Mouse (Mus musculus) kidney, embryonic 16.5 days (tissue): Measurements from ENCODE around the gene Pard3b. TPM values are rescaled to one million over a fixed set of nuclear protein-coding genes. Genes with fewer than 3 reads are reported as not detected.

Experiments
- ATAC-seq: fragments of 200-750 bp; cut with Nextera tagmentation; 2 replicates; pipeline ENCODE4 v1.8.0; 2017; ENCODE audit warnings: moderate TSS enrichment; ENCODE audit not compliant: low FRiP score, low TSS enrichment
- H3K27ac ChIP-seq: fragments of 300-500 bp; sonication (generic); 2 replicates; pipeline ENCODE4 v1.5.1; 2014; ENCODE audit warnings: low read length
- H3K27me3 ChIP-seq: fragments of 300-500 bp; sonication (generic); 2 replicates; pipeline ENCODE4 v1.6.1; 2014; ENCODE audit warnings: low read length, control low read depth, mixed read lengths; ENCODE audit not compliant: insufficient read depth
- H3K36me3 ChIP-seq: fragments of 300-500 bp; sonication (generic); 2 replicates; pipeline ENCODE4 v1.6.1; 2014; ENCODE audit warnings: low read length, control low read depth, mixed read lengths; ENCODE audit not compliant: insufficient read depth
- H3K4me1 ChIP-seq: fragments of 300-500 bp; sonication (generic); 2 replicates; pipeline ENCODE4 v1.6.1; 2014; ENCODE audit warnings: low read length, control low read depth, mixed read lengths; ENCODE audit not compliant: insufficient read depth
- H3K4me2 ChIP-seq: fragments of 300-500 bp; sonication (generic); replicated peaks from 2 replicates; pipeline ENCODE4 v1.6.1; 2014; ENCODE audit warnings: low read depth, low read length
- H3K4me3 ChIP-seq: fragments of 300-500 bp; sonication (generic); 2 replicates; pipeline ENCODE4 v1.5.1; 2014; ENCODE audit warnings: mild to moderate bottlenecking, low read length
- H3K9ac ChIP-seq: fragments of 300-500 bp; sonication (generic); replicated peaks from 2 replicates; pipeline ENCODE4 v1.6.1; 2014; ENCODE audit warnings: low read length
- H3K9me3 ChIP-seq: fragments of 300-500 bp; sonication (generic); 2 replicates; pipeline ENCODE4 v1.6.1; 2016; ENCODE audit warnings: low read length, control low read depth
- WGBS: fragments of 180-500 bp; shearing (Covaris S2); extraction: QIAGEN DNeasy Blood & Tissue Kit; methylation state at CpG from one replicate; pipeline ENCODE4 v1.1.7; 2014; 5-methylcytosine and 5-hydroxymethylcytosine counted together
- polyA plus RNA-seq: library from polyadenylated mRNA; unstranded; fragments of >200 nt; fragmentation: Nextera tagmentation; extraction: Ambion mirVana; gene quantifications from 2 replicates; pipeline ENCODE4 v1.2.1, GENCODE M21; 2015

Gene Pard3b
- polyA plus RNA-seq, 1 experiment from 2014 or later: 17.6 TPM

GRCm38 (mm10) chr1:61657760-61658159, 19.1 kb downstream of the Pard3b start:
- no peak overlapping the region for H3K27ac ChIP-seq
- no peak for ATAC-seq
- H3K9ac ChIP-seq: no peak overlapping the region
- no peaks in the 10 kb centered on the region for H3K4me1 ChIP-seq
- WGBS: 83% methylated on average over 3 of the region's 3 CpGs
- no peak overlapping the region for H3K4me2 ChIP-seq
- H3K36me3 ChIP-seq: no peaks in the 10 kb centered on the region
- H3K27me3 ChIP-seq: no peaks in the 10 kb centered on the region
- no peak overlapping the region for H3K4me3 ChIP-seq
- no peaks in the 10 kb centered on the region for H3K9me3 ChIP-seq

GRCm38 (mm10) chr1:61659931-61660330, 21.3 kb downstream of the Pard3b start:
- Histone ChIP-seq H3K9me3 (no peaks in the 10 kb centered on the region), H3K4me2 (no peak overlapping the region), H3K27me3 (no peaks in the 10 kb centered on the region), H3K9ac (no peak overlapping the region), H3K4me1 (no peaks in the 10 kb centered on the region), H3K4me3 (no peak overlapping the region), H3K27ac (no peak overlapping the region), H3K36me3 (no peaks in the 10 kb centered on the region)
- ATAC-seq: no peak
- WGBS: 89% methylated on average over 3 of the region's 3 CpGs

DNA sequence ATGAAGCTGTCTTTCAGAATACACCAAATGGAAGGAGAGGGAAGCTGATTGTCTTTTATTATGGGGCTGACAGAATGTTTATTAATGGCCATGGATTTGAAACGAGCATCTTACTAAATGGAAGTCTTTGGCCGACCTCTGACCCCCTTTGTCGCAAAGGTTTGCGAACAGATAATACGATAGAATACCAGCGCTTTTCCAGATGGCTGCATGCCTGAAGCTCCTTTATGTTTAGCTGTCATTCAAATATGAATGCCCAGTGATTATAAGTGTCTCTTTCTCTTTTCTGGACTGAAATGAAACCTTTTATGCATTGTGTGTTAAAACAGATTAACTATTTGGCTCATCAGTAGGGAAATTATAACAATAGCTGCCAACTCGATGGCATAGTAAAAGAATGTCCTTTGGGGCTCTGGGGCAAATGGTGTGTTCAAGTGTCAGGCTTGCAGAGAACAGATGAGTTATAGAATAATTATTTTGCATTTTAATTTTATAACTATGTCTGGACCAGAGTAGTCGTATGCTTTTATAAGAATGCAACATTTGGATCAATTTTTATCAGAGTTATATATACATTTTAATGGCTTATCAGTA, 46.7 kb downstream of the Pard3b start:
- no peaks in the 10 kb centered on the region for H3K36me3 ChIP-seq
- no peak for ATAC-seq
- H3K4me1 ChIP-seq: no peaks in the 10 kb centered on the region
- H3K4me3 ChIP-seq: no peak overlapping the region
- no peak overlapping the region for H3K9ac ChIP-seq
- H3K4me2 ChIP-seq: no peak overlapping the region
- no peak overlapping the region for H3K27ac ChIP-seq
- no peaks in the 10 kb centered on the region for H3K9me3 ChIP-seq
- 68% methylated on average over 8 of the region's 8 CpGs for WGBS
- no peaks in the 10 kb centered on the region for H3K27me3 ChIP-seq

- WGBS: 81% methylated on average over 1 of the region's 1 CpGs
- H3K4me2 ChIP-seq: no peak overlapping the region
- H3K4me3 ChIP-seq: no peak overlapping the region
- H3K27ac ChIP-seq: no peak overlapping the region
- H3K36me3 ChIP-seq: no peaks in the 10 kb centered on the region
- H3K4me1 ChIP-seq: no peaks in the 10 kb centered on the region
- H3K9me3 ChIP-seq: no peaks in the 10 kb centered on the region
- no peaks in the 10 kb centered on the region for H3K27me3 ChIP-seq
- no peak for ATAC-seq
- H3K9ac ChIP-seq: no peak overlapping the region
These were observed 47.3 kb downstream of the Pard3b start for GRCm38 (mm10) chr1:61685921-61686320.

- Histone ChIP-seq H3K36me3 (no peaks in the 10 kb centered on the region), H3K4me1 (no peaks in the 10 kb centered on the region), H3K27me3 (no peaks in the 10 kb centered on the region), H3K9ac (no peak overlapping the region), H3K27ac (no peak overlapping the region), H3K4me3 (no peak overlapping the region), H3K9me3 (no peaks in the 10 kb centered on the region), H3K4me2 (no peak overlapping the region)
- WGBS: 80% methylated on average over 3 of the region's 3 CpGs
- ATAC-seq: no peak
These were observed 49.7 kb downstream of the Pard3b start for GRCm38 (mm10) chr1:61688301-61688700.

- ATAC-seq: no peak
- no peaks in the 10 kb centered on the region for H3K27me3 ChIP-seq
- no peaks in the 10 kb centered on the region for H3K4me1 ChIP-seq
- WGBS: 68% methylated on average over 10 of the region's 10 CpGs
- no peak overlapping the region for H3K9ac ChIP-seq
- H3K4me3 ChIP-seq: no peak overlapping the region
- no peak overlapping the region for H3K4me2 ChIP-seq
- H3K36me3 ChIP-seq: no peaks in the 10 kb centered on the region
- no peak overlapping the region for H3K27ac ChIP-seq
- H3K9me3 ChIP-seq: no peaks in the 10 kb centered on the region
These were observed 60.0 kb downstream of the Pard3b start for GRCm38 (mm10) chr1:61698462-61699218.

DNA sequence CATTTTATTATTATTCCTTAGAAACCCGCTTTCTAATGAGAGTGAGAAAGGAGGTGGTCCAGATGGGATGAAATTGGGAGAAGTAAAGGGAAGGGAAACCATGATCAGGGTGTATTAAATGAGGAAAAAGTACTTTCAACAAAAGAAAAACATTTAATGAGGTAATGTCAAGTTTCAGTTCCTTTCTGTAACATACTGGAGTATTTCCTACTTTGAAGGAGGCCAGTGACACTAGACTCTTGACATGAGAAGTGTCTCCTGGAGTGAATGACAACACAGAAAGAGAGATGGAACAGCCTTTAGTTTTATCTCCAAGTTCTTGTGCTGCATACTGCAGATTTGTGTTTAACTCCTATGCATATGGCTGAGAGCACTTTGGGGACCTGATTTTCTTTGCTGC, 71.2 kb downstream of the Pard3b start:
- no peaks in the 10 kb centered on the region for H3K4me1 ChIP-seq
- 90% methylated on average over 1 of the region's 1 CpGs for WGBS
- H3K9me3 ChIP-seq: no peaks in the 10 kb centered on the region
- no peaks in the 10 kb centered on the region for H3K36me3 ChIP-seq
- H3K4me2 ChIP-seq: no peak overlapping the region
- H3K27ac ChIP-seq: no peak overlapping the region
- no peak overlapping the region for H3K4me3 ChIP-seq
- no peak overlapping the region for H3K9ac ChIP-seq
- ATAC-seq: no peak
- no peaks in the 10 kb centered on the region for H3K27me3 ChIP-seq

DNA sequence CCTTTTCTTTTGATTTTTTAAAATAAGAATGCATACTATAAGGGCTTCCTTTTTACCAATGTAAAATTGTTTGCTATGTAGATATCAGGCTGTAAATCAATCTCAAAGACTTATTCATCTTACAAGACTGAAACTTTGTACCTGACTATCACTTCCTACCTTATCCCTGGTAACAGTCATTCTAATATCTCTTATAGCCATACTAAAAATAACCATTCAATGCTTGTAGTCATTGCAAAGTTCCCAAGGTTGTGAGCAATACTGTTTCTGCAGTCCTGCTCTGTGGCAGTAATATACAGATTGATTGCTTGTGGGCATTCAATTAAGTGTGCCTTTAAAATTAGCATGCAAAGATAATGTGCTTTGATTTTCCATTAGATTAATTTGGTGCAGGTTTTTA, 72.9 kb downstream of the Pard3b start:
- H3K4me1 ChIP-seq: peaks cover 4% of the 10 kb centered on the region; the same call in 1 of the 2 replicates
- H3K27me3 ChIP-seq: no peaks in the 10 kb centered on the region
- H3K27ac ChIP-seq: no peak overlapping the region
- no peak overlapping the region for H3K4me3 ChIP-seq
- no peak overlapping the region for H3K4me2 ChIP-seq
- no peaks in the 10 kb centered on the region for H3K36me3 ChIP-seq
- ATAC-seq: no peak
- no peak overlapping the region for H3K9ac ChIP-seq
- no peaks in the 10 kb centered on the region for H3K9me3 ChIP-seq

DNA sequence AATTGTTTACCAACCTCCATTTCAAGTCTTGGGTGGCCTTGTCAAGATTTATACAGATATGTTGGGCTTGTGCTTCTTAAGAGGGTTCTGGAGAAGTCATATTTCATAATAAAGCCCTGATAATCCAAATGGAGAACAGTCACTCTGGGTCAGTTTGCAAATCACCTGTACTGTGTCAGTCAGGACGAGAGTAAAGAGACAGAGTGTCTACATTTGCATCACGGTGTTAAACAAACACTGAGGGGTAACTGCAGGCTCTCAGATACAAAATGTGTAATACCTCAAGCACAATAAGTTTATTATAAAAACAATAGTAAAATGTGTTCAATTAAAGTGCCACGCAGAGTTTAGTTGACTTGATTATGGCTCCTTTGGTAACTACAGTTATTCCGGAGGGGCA, 91.0 kb downstream of the Pard3b start:
- no peak for ATAC-seq
- Histone ChIP-seq H3K27ac (no peak overlapping the region), H3K9ac (no peak overlapping the region), H3K4me2 (no peak overlapping the region), H3K27me3 (no peaks in the 10 kb centered on the region), H3K9me3 (peaks cover 4% of the 10 kb centered on the region), H3K36me3 (peaks cover 2% of the 10 kb centered on the region; the same call in 1 of the 2 replicates), H3K4me3 (no peak overlapping the region), H3K4me1 (no peaks in the 10 kb centered on the region)
- WGBS: 56% methylated on average over 4 of the region's 4 CpGs

DNA sequence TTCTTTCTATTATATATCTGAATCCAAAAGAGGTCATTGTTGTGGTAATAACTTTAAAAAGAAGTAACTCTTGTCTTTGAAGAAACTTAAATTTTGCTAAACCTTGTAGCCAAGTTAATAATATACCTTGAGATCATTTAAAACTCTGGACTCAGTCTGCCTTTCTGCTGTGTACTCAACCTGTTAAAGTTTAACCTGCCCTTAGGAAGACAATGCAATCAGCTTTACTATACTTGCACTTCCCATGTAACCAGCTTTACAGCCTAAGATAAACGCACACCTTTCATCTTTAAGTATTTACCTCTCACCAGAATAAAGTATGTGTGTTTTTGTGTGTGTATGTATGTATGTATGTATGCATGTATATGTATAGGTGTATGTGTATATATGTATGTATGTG, 97.9 kb downstream of the Pard3b start:
- ATAC-seq: no peak
- 69% methylated on average over 1 of the region's 1 CpGs for WGBS

More for the DNA sequence above, 97.9 kb downstream of the Pard3b start:
- Histone ChIP-seq H3K9ac (no peak overlapping the region), H3K4me3 (no peak overlapping the region), H3K27me3 (no peaks in the 10 kb centered on the region), H3K4me1 (0 out of 2 replicates have a peak, but pooled peaks cover 6% of the 10 kb centered on the region), H3K4me2 (no peak overlapping the region), H3K9me3 (no peaks in the 10 kb centered on the region), H3K27ac (no peak overlapping the region), H3K36me3 (no peaks in the 10 kb centered on the region)
